Mouse (Mus musculus) retina, postnatal 1 day (tissue): ENCODE data around the gene Abcb9.

Experiments used
- DNase-seq: peaks from one replicate; pipeline ENCODE4 v3.0.0-alpha.2; 2012

Gene Abcb9

GRCm38 (mm10) chr5:124093120-124093794 is 2.3 kb downstream of the Abcb9 start:
- no peak for DNase-seq

DNA sequence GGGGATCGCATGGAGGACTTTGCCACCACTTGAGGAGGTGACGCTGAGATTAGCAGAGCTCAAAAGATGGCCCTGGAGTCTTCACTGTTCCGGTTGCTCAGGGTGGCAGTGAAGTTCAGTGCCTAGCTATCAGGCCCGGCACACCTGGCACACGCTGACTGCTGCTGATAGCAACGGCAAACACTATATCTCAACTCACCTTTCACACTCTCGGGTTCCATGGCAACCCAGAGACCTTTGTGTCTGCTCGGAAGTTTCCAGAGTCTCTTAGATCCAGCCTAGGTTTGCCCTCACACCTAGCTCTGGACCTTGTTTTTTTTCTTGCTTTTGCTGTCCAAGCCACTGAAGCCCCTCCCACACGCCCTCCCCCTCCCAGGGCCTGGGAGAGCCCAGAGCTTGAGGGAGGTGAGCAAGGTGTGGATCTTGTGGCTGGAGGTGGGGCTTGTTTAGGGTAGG is 3.6 kb downstream of the Abcb9 start:
- no peak for DNase-seq

DNA sequence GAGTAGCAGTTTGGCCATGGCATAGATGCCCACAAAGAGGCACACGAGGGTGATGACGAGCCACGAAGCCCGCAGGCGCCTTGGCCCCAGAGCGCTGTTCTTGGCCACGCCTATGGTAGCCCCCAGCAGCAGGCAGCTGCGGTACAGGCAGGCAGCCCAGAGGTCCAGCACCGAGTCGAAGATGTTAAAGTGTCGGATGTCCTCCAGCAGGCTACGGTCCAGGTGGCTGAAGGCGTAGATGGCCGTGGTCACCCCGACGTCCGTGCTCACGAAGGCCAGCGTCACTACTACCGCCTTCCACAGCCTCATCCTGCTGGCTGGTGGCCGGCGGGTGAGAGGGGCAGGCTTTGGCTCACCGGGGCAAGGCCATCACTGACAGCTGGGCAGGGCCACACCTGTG is 5.7 kb downstream of the Abcb9 start:
- no peak for DNase-seq

GRCm38 (mm10) chr5:124086876-124087275 is 8.7 kb downstream of the Abcb9 start:
- DNase-seq = no peak

DNA sequence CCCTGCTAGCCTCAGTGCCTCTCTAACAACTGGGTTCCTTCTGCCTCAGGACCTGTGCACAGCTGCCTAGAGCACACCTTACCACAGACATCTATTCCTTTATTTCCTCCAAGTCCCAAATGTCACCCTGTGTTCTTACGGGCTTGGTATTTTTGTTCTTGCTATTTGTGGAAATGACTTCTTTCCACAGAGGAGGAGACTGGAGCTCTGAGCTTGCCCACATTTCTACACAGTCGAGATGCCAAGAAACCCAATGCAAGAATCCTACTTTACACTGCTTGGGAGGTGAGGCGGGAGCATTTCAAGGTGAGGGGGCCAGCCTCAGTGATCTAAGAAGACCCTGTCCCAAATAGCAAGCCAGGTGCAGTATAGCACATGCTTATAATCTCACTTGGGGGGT is 10.1 kb downstream of the Abcb9 start:
- DNase-seq = no peak

- DNase-seq = peak; percentile 89
Observed at GRCm38 (mm10) chr5:124084588-124085173, 10.9 kb downstream of the Abcb9 start.

DNA sequence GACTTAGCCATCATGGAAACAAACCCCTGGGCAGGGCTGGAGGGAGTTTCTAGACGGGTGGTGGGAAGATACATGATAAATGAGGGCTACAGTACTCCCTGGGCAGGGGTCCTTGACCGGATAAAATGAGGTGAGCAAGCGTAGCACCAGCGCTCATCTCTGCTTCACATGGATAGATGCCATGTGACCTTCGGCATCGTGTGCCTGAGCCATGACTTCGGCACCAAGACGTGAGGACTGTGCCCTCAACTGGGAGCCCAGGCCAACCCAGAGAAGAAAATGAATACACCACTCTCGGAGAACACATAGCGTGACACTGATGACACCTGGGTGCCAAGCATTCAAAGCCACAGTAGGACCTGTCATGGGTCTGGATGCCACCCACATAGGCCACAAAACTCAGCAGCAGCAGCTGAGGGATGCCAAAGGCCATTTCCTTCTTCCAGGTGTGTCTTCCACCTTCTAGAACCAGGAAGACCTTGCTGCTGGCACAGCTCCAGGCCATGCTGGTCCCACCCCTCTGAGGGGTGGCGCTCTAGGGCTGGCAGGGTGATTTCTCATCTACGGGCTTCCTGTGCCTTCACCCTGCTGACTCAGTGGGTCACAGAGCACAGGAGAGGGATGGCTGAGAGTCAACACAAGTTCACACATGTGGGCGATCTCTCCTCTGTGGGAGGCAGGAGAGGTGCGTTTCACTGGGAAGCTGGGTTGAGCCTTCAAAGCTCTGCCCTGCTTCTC is 11.6 kb downstream of the Abcb9 start:
- DNase-seq = no peak

DNA sequence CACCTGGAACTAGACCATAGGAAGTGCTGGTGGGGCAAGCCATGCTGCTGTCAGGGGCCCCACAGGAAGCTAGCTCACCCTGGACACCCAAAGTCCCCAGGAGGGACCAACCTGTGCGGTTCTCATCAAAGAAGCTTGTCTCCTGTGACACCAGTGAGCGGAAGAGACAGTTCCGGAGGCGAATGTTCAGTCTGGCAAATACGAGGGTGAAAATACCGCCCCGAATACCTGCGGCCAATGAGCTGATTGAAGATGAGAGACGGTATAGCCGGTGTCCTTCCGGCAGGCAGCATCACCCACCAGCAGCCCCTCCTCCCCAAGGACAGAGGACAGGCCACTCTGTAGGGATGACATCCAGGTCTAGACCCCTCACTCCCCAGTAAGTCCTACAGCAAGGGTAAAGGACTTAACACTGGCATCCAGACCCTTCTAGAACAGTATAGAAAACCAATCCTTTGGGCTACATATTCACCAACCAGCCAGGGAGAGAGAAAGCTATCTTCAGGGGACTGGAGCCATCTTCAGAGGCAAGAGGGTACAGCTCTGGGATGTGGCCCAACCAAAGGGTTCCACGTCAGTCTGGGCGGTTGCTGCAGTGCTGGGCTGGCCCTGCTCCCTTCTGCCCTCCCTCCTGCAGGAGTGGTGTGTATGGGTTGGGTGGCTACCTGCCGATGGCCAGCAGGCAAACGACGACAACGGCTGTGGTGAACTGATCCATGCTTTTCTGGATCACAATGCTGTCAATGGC is 12.5 kb downstream of the Abcb9 start:
- DNase-seq = no peak

- DNase-seq = no peak
Observed at GRCm38 (mm10) chr5:124082447-124082846, 13.2 kb downstream of the Abcb9 start.

GRCm38 (mm10) chr5:124079880-124080279 is 15.7 kb downstream of the Abcb9 start:
- no peak for DNase-seq

DNA sequence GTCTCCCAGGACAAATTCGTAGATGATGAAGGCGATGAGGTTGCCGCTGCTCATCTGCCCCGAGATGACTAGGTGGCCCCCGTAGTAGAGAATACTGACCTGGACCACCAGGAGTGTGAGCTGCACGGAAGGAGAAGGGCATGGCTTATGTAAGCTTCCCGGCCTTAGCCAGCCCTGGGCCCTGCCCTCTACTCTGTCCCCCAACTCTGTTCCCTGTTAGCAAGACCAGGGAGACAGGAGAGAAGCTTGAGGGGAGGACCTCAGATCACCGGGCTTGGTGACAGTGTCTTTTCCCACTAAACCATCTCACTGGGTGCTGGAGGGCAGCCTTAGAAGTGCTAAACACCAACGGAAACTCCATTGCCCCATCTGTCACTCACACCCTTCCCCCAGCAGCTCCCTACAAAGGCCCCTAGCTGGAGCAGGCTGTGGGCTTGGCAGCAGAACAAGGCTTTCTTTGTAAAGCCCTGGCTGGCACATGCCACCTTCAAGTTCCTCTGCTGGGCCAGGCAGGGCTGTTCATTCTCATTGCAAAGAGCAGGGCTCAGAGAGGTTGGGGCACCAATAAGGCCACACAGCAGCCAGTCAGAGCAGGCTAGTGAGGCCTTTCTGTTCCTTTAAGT is 16.7 kb downstream of the Abcb9 start:
- peak; percentile 95 for DNase-seq

DNA sequence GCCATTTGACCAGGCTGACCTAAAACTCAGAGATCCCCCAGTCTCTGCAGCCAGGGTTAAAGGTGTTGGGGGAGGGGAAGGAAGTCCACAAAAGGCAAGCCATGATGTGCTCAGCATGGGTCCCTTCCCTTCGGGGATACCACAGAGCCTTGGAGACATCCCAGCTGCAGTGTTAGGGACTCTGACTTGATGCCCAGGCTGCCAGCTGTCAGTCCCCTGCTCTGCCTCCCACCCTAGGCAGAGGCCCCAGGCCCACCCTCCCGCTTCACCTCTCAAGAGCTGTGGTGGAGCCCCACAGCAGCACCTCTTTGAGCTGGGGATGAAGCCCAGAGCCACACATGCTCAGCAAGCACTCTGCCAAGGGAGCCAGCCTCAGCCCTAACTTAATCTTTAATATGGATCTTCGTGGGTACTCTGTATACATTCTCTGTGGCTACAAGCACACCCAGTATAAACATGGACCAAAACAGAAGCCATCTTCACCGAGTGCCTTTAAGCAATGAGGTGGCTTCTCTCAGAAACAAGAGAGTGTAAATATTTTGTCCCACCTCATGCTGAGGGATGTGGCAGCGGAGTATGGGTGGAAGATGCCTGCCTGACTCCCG is 17.6 kb downstream of the Abcb9 start:
- DNase-seq = peak; percentile 57

DNA sequence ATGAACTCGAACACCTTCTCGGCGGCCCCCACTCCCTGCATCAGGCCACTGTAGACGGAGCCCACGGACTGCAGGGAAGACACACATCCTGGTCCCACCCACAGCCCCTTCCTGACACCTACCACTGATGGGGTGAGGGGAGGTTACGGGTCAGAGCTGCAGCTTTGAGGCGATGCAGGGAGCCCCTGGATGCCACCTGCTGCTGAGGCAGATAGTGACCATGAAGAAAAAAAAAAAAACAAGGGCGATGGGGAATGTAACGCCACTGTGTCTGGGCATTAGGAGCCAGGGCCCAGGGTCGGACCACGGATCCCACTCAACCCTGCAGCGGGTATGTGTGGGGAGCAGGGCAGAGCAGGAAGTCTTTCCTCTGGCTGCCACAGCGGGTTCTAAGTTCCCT is 18.4 kb downstream of the Abcb9 start:
- DNase-seq = no peak

DNA sequence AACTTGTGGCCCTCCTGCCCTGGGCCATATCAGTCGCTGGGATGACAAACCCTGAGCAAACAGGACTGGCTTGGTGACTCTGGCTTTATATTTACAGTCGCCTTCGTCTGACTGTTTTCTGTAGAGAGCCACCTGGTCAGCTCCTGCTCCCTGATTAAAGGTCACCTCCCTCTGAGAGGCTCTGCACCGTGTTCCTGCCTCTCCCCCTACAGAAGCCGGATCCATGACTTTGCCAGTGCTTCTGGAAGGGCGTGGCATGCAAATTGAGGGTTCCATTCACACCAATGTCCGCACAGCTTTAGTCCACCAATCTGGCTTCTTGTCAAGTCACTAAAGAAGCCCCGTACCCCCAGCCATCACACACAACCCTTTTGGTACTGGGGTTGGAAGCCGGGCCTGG is 19.0 kb downstream of the Abcb9 start:
- DNase-seq = no peak

DNA sequence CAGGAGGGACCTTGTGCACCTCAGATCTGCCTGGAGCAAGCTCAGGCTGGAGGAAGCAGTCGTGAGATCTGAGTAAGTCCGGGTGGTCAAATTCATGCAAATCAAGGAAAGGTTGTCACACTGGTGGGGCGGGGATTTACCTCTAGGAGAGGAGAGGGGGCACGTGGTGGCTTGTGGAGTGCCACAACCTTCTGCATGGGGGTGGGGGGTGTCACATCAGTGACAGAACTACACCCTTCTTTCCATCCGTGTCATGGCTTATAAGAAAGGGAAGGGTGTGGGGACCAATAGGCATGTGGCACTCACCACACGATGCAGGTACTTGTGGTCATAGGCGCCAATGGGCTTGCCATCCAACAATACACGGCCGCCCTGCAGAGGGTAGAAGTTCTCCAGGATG is 19.9 kb downstream of the Abcb9 start:
- no peak for DNase-seq

DNA sequence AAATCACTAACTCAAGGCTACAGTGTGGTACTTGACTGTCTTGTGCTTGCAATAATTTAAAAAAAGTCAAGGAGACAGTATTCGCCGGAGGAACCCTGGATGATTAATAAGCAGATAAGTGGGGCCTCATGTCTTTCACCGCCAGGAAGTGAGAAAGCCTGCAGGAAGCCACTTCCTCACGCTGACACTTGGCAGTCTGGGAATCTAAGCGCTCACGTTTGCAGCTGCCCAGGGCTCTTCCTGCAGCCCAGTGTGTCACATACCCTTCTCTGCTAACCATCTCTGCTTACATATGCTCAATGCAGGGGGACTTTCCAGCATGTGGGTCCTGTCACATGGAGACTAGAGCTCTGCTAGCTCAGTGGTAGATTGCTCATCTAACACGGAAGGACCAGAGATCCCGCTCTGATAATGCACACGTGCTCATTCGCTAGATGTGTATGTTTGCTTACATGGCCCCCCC is 20.7 kb downstream of the Abcb9 start:
- no peak for DNase-seq

DNA sequence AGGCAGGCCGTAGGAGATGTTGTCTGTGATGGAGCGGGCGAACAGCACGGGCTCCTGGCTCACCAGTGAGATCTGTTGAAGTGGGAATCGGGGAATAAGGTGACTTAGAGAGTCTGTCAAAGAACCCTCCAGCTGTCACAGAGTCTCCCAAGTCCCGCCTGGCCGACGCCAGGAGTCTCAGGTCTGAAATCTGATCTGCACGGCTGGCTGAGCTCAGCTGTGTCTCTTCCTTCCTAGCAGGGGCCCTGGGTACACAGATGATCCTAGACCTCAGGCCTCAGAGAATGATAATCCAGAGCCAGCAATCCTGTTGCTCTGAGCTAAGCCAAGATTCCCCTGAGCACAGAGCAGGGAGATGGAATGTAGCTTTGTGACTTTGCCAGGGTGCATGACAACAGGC is 21.9 kb downstream of the Abcb9 start:
- peak; percentile 52 for DNase-seq

DNA sequence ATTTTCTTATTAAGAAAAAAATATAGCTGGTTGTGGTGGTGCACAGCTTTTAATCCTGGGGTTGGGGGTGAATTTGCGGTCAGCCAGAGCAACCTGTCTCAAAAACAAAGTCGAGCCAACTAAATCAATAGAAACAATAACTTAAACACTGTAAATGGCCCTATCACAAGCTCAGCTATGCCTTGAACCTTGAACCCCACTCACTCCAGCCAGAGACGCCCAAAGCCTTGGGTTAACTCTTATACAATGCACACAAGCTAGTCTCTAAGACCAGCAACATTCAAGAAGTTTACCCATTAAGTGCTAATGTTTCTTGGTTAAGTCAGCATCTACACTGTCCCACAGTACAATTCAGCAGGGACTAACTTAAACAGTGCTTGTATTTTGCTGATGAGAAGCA is 25.9 kb downstream of the Abcb9 start:
- DNase-seq = no peak

GRCm38 (mm10) chr5:124062037-124062824 is 33.4 kb downstream of the Abcb9 start:
- DNase-seq = no peak

- DNase-seq = no peak
Observed at GRCm38 (mm10) chr5:124059677-124060076, 35.9 kb downstream of the Abcb9 start.

DNA sequence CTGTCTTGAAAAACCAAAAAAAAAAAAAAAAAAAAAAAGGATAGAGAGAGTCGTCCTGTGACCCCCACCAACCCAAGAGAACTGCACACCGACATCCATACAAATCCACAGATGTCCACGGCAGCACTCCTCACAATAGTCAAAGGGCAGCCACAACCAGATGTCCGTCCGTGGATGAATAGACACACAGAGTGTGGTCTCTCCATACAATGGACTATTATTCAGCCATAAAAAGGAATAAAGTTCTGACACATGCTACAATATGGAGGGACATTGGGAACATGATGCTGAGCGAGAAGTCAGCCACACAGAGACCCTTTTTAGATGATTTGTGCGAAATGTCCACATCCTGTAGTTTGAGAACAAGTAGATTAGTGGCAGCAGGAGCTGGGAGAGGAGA is 36.8 kb downstream of the Abcb9 start:
- DNase-seq = no peak

GRCm38 (mm10) chr5:124056956-124057355 is 38.6 kb downstream of the Abcb9 start:
- DNase-seq = no peak
